Mouse (Mus musculus): Measurements from ENCODE around the gene Gm10282. TPM values are rescaled to one million over a fixed set of nuclear protein-coding genes. Genes with fewer than 3 reads are reported as not detected.
A peak's percentile ranks its signal among the peaks of the same experiment; 100 is the strongest.

The Gm10282 gene
- 23.1 and 26.5 TPM in 2 replicates for polyA plus RNA-seq (2014; fragmentation: Nextera tagmentation; extraction: Ambion mirVana)

GRCm38 (mm10) chr8:72305210-72305905 is at the start of gene Gm10282:
Gm10282 (minus strand) TSS chr8:72305260.
- ATAC-seq (ENCODE audit: low read depth) (no peak), DNase-seq (ENCODE audit: low spot score) (no peak)
- Histone ChIP-seq H3K27me3 (replicated peaks; ENCODE audit: control insufficient read depth, insufficient read depth, low read length) (no peaks in the 10 kb centered on the region), H3K9me3 (ENCODE audit: control insufficient read depth, low read length) (no peaks in the 10 kb centered on the region), H3K27ac (replicated peaks; ENCODE audit: low read depth, low read length) (no peak within 1 kb of the TSS), H3K9ac (ENCODE audit: low read depth, low read length) (no peak within 1 kb of the TSS), H3K4me3 (ENCODE audit: low read depth, low read length) (no peak within 1 kb of the TSS), H3K4me1 (ENCODE audit: control insufficient read depth, insufficient read depth, low read length) (peaks cover 8% of the 10 kb centered on the region), H3K36me3 (ENCODE audit: control insufficient read depth, insufficient read depth, low read length) (no peaks in the 10 kb centered on the region), H3K4me2 (ENCODE audit: low read depth, low read length) (no peak within 1 kb of the TSS)
- 73% methylated on average over 15 of the region's 16 CpGs for WGBS

- no peak overlapping the region for H3K4me2 ChIP-seq (ENCODE audit: low read depth, low read length)
- 64% methylated on average over 11 of the region's 11 CpGs for WGBS
- no peaks in the 10 kb centered on the region for H3K27me3 ChIP-seq (replicated peaks; ENCODE audit: control insufficient read depth, insufficient read depth, low read length)
- no peaks in the 10 kb centered on the region for H3K9me3 ChIP-seq (ENCODE audit: control insufficient read depth, low read length)
- H3K27ac ChIP-seq (replicated peaks; ENCODE audit: low read depth, low read length) = no peak overlapping the region
- no peak overlapping the region for H3K9ac ChIP-seq (ENCODE audit: low read depth, low read length)
- no peak overlapping the region for H3K4me3 ChIP-seq (ENCODE audit: low read depth, low read length)
- DNase-seq (ENCODE audit: low spot score) (no peak), ATAC-seq (ENCODE audit: low read depth) (no peak)
- peaks cover 69% of the 10 kb centered on the region for H3K36me3 ChIP-seq (ENCODE audit: control insufficient read depth, insufficient read depth, low read length)
- no peaks in the 10 kb centered on the region for H3K4me1 ChIP-seq (ENCODE audit: control insufficient read depth, insufficient read depth, low read length)
Measured at GRCm38 (mm10) chr8:72354272-72354671, 49.2 kb upstream of the Gm10282 start.

- peaks cover 64% of the 10 kb centered on the region for H3K36me3 ChIP-seq (ENCODE audit: control insufficient read depth, insufficient read depth, low read length)
- no peak overlapping the region for H3K27ac ChIP-seq (replicated peaks; ENCODE audit: low read depth, low read length)
- H3K9ac ChIP-seq (ENCODE audit: low read depth, low read length) = no peak overlapping the region
- no peaks in the 10 kb centered on the region for H3K9me3 ChIP-seq (ENCODE audit: control insufficient read depth, low read length)
- ATAC-seq (ENCODE audit: low read depth) (no peak), DNase-seq (ENCODE audit: low spot score) (no peak)
- no peak overlapping the region for H3K4me2 ChIP-seq (ENCODE audit: low read depth, low read length)
- no peaks in the 10 kb centered on the region for H3K27me3 ChIP-seq (replicated peaks; ENCODE audit: control insufficient read depth, insufficient read depth, low read length)
- no peak overlapping the region for H3K4me3 ChIP-seq (ENCODE audit: low read depth, low read length)
- WGBS = 86% methylated on average over 7 of the region's 7 CpGs
- no peaks in the 10 kb centered on the region for H3K4me1 ChIP-seq (ENCODE audit: control insufficient read depth, insufficient read depth, low read length)
Measured at GRCm38 (mm10) chr8:72353700-72354045, 48.6 kb upstream of the Gm10282 start.

- H3K4me3 ChIP-seq (ENCODE audit: low read depth, low read length) = no peak overlapping the region
- no peaks in the 10 kb centered on the region for H3K27me3 ChIP-seq (replicated peaks; ENCODE audit: control insufficient read depth, insufficient read depth, low read length)
- DNase-seq (ENCODE audit: low spot score) (no peak), ATAC-seq (ENCODE audit: low read depth) (no peak)
- no peak overlapping the region for H3K4me2 ChIP-seq (ENCODE audit: low read depth, low read length)
- H3K4me1 ChIP-seq (ENCODE audit: control insufficient read depth, insufficient read depth, low read length) = no peaks in the 10 kb centered on the region
- no peak overlapping the region for H3K27ac ChIP-seq (replicated peaks; ENCODE audit: low read depth, low read length)
- H3K9me3 ChIP-seq (ENCODE audit: control insufficient read depth, low read length) = no peaks in the 10 kb centered on the region
- H3K9ac ChIP-seq (ENCODE audit: low read depth, low read length) = no peak overlapping the region
- peaks cover 64% of the 10 kb centered on the region for H3K36me3 ChIP-seq (ENCODE audit: control insufficient read depth, insufficient read depth, low read length)
- WGBS = 84% methylated on average over 8 of the region's 8 CpGs
Measured at GRCm38 (mm10) chr8:72352951-72353699, 48.1 kb upstream of the Gm10282 start.

- H3K4me3 ChIP-seq (ENCODE audit: low read depth, low read length) = no peak overlapping the region
- DNase-seq (ENCODE audit: low spot score) (no peak), ATAC-seq (ENCODE audit: low read depth) (no peak)
- H3K9ac ChIP-seq (ENCODE audit: low read depth, low read length) = no peak overlapping the region
- H3K36me3 ChIP-seq (ENCODE audit: control insufficient read depth, insufficient read depth, low read length) = peaks cover 58% of the 10 kb centered on the region
- no peaks in the 10 kb centered on the region for H3K4me1 ChIP-seq (ENCODE audit: control insufficient read depth, insufficient read depth, low read length)
- H3K27me3 ChIP-seq (replicated peaks; ENCODE audit: control insufficient read depth, insufficient read depth, low read length) = no peaks in the 10 kb centered on the region
- H3K27ac ChIP-seq (replicated peaks; ENCODE audit: low read depth, low read length) = peak overlapping the region; percentile 34; the same call in 1 of the 2 replicates
- no peak overlapping the region for H3K4me2 ChIP-seq (ENCODE audit: low read depth, low read length)
- H3K9me3 ChIP-seq (ENCODE audit: control insufficient read depth, low read length) = no peaks in the 10 kb centered on the region
- 85% methylated on average over 7 of the region's 7 CpGs for WGBS
Measured at GRCm38 (mm10) chr8:72351405-72352005, 46.4 kb upstream of the Gm10282 start.

GRCm38 (mm10) chr8:72350727-72351126 is 45.7 kb upstream of the Gm10282 start:
- Histone ChIP-seq H3K9me3 (ENCODE audit: control insufficient read depth, low read length) (no peaks in the 10 kb centered on the region), H3K4me1 (ENCODE audit: control insufficient read depth, insufficient read depth, low read length) (no peaks in the 10 kb centered on the region), H3K36me3 (ENCODE audit: control insufficient read depth, insufficient read depth, low read length) (peaks cover 58% of the 10 kb centered on the region), H3K27me3 (replicated peaks; ENCODE audit: control insufficient read depth, insufficient read depth, low read length) (no peaks in the 10 kb centered on the region), H3K9ac (ENCODE audit: low read depth, low read length) (no peak overlapping the region), H3K27ac (replicated peaks; ENCODE audit: low read depth, low read length) (peak overlapping the region; percentile 34; the same call in 1 of the 2 replicates), H3K4me2 (ENCODE audit: low read depth, low read length) (no peak overlapping the region), H3K4me3 (ENCODE audit: low read depth, low read length) (no peak overlapping the region)
- ATAC-seq (ENCODE audit: low read depth) (no peak), DNase-seq (ENCODE audit: low spot score) (peak; percentile 24)
- WGBS = 80% methylated on average over 8 of the region's 8 CpGs

GRCm38 (mm10) chr8:72349838-72350237 is 44.8 kb upstream of the Gm10282 start:
- Histone ChIP-seq H3K9ac (ENCODE audit: low read depth, low read length) (no peak overlapping the region), H3K4me1 (ENCODE audit: control insufficient read depth, insufficient read depth, low read length) (no peaks in the 10 kb centered on the region), H3K4me2 (ENCODE audit: low read depth, low read length) (no peak overlapping the region), H3K27ac (replicated peaks; ENCODE audit: low read depth, low read length) (no peak overlapping the region), H3K9me3 (ENCODE audit: control insufficient read depth, low read length) (no peaks in the 10 kb centered on the region), H3K36me3 (ENCODE audit: control insufficient read depth, insufficient read depth, low read length) (peaks cover 59% of the 10 kb centered on the region), H3K4me3 (ENCODE audit: low read depth, low read length) (no peak overlapping the region), H3K27me3 (replicated peaks; ENCODE audit: control insufficient read depth, insufficient read depth, low read length) (no peaks in the 10 kb centered on the region)
- WGBS = 87% methylated on average over 9 of the region's 9 CpGs
- ATAC-seq (ENCODE audit: low read depth) = no peak
- no peak for DNase-seq (ENCODE audit: low spot score)

GRCm38 (mm10) chr8:72348956-72349355 is 43.9 kb upstream of the Gm10282 start:
- H3K9me3 ChIP-seq (ENCODE audit: control insufficient read depth, low read length) = no peaks in the 10 kb centered on the region
- ATAC-seq (ENCODE audit: low read depth) (no peak), DNase-seq (ENCODE audit: low spot score) (no peak)
- H3K9ac ChIP-seq (ENCODE audit: low read depth, low read length) = no peak overlapping the region
- no peak overlapping the region for H3K4me2 ChIP-seq (ENCODE audit: low read depth, low read length)
- H3K4me1 ChIP-seq (ENCODE audit: control insufficient read depth, insufficient read depth, low read length) = no peaks in the 10 kb centered on the region
- 84% methylated on average over 1 of the region's 1 CpGs for WGBS
- peaks cover 58% of the 10 kb centered on the region for H3K36me3 ChIP-seq (ENCODE audit: control insufficient read depth, insufficient read depth, low read length)
- no peak overlapping the region for H3K27ac ChIP-seq (replicated peaks; ENCODE audit: low read depth, low read length)
- H3K4me3 ChIP-seq (ENCODE audit: low read depth, low read length) = no peak overlapping the region
- H3K27me3 ChIP-seq (replicated peaks; ENCODE audit: control insufficient read depth, insufficient read depth, low read length) = no peaks in the 10 kb centered on the region

All from embryonic facial prominence, embryonic 14.5 days (tissue).